Mouse (Mus musculus) MEL (cell line): ENCODE data around the gene Nup155. TPM values are rescaled to one million over a fixed set of nuclear protein-coding genes. Genes with fewer than 3 reads are reported as not detected.

Source experiments
- DNase-seq: peaks from one replicate; pipeline ENCODE4 v3.0.0; 2011; ENCODE audit warnings: low read depth, low spot score
- H3K27ac ChIP-seq: 2 replicates; pipeline ENCODE4 v1.5.1; 2012; ENCODE audit warnings: low read depth, mild to moderate bottlenecking, control low read depth, low read length, moderate library complexity; ENCODE audit not compliant: control insufficient read depth
- H3K27me3 ChIP-seq, 2 experiments: fragments of 150-350 bp in 1 of 2; sonication (generic) in 1 of 2; 2 replicates each; pipeline ENCODE4 v1.6.1; 2012; ENCODE audit warnings: low read length in 2 of 2, mild to moderate bottlenecking in 2 of 2, improper control_type of control experiment in 1 of 2, moderate library complexity in 1 of 2; ENCODE audit not compliant: insufficient read depth in 2 of 2, control insufficient read depth in 1 of 2
- H3K36me3 ChIP-seq, 2 experiments: 2 replicates each; pipeline ENCODE4 v1.6.1; 2012 to 2014; ENCODE audit warnings: low read length in 2 of 2, improper control_type of control experiment in 1 of 2, inconsistent platforms in 1 of 2, mild to moderate bottlenecking in 1 of 2; ENCODE audit not compliant: insufficient read depth in 2 of 2, control insufficient read depth in 1 of 2
- H3K4me1 ChIP-seq, 2 experiments: fragments of 150-350 bp in 1 of 2; sonication (generic) in 1 of 2; 2 replicates each; pipeline ENCODE4 v1.6.1; 2012; ENCODE audit warnings: low read length in 2 of 2, improper control_type of control experiment in 1 of 2, mild to moderate bottlenecking in 1 of 2; ENCODE audit not compliant: insufficient read depth in 2 of 2, control insufficient read depth in 1 of 2
- H3K4me3 ChIP-seq, 2 experiments: fragments of 150-350 bp in 1 of 2; sonication (generic) in 1 of 2; 2 replicates each; pipeline ENCODE4 v1.5.1; 2012; ENCODE audit warnings: low read depth in 2 of 2, low read length in 2 of 2, mild to moderate bottlenecking in 2 of 2, moderate library complexity in 2 of 2, control low read depth in 1 of 2, improper control_type of control experiment in 1 of 2; ENCODE audit not compliant: control insufficient read depth in 1 of 2, insufficient read depth in 1 of 2
- H3K79me2 ChIP-seq: 2 replicates; pipeline ENCODE4 v1.6.1; 2012; ENCODE audit warnings: mild to moderate bottlenecking, low read length, moderate library complexity; ENCODE audit not compliant: control insufficient read depth, poor library complexity, insufficient read depth
- H3K9ac ChIP-seq: 2 replicates; pipeline ENCODE4 v1.6.1; 2012; ENCODE audit warnings: low read depth, mild to moderate bottlenecking, control low read depth, low read length, moderate library complexity; ENCODE audit not compliant: control insufficient read depth, poor library complexity, severe bottlenecking
- H3K9me3 ChIP-seq: fragments of 150-350 bp; sonication (generic); replicated peaks from 2 replicates; pipeline ENCODE4 v1.6.1; 2012; ENCODE audit warnings: mild to moderate bottlenecking, low read length, improper control_type of control experiment, moderate library complexity; ENCODE audit not compliant: insufficient read depth
- BHLHE40 ChIP-seq: IDR thresholded peaks from 2 replicates; pipeline ENCODE4 v1.6.1; 2012; ENCODE audit warnings: low read depth, mild to moderate bottlenecking, inconsistent platforms, low read length, improper control_type of control experiment, borderline replicate concordance
- CHD1 ChIP-seq: IDR thresholded peaks from 2 replicates; pipeline ENCODE4 v1.6.1; 2012; ENCODE audit warnings: low read depth, mild to moderate bottlenecking, inconsistent platforms, low read length, improper control_type of control experiment
- CHD2 ChIP-seq: IDR thresholded peaks from 2 replicates; pipeline ENCODE4 v1.6.1; 2011; ENCODE audit warnings: low read length, improper control_type of control experiment
- CTCF ChIP-seq, 3 experiments: IDR thresholded peaks in 2 of 3; conservative IDR thresholded peaks in 1 of 3; 2 replicates each; pipeline ENCODE4 v1.5.1; 2011 to 2012; ENCODE audit warnings: low read length in 3 of 3, low read depth in 2 of 3, mild to moderate bottlenecking in 2 of 3, improper control_type of control experiment in 1 of 3, inconsistent platforms in 1 of 3, mixed read lengths in 1 of 3, moderate library complexity in 1 of 3; ENCODE audit not compliant: control insufficient read depth in 1 of 3, insufficient read depth in 1 of 3, poor library complexity in 1 of 3, severe bottlenecking in 1 of 3
- E2F4 ChIP-seq: IDR thresholded peaks from 2 replicates; pipeline ENCODE4 v1.6.1; 2011; ENCODE audit warnings: low read depth, low read length, improper control_type of control experiment, borderline replicate concordance
- ELF1 ChIP-seq: IDR thresholded peaks from 2 replicates; pipeline ENCODE4 v1.6.1; 2014; ENCODE audit warnings: low read depth, mild to moderate bottlenecking, inconsistent platforms, low read length, improper control_type of control experiment, moderate library complexity
- EP300 ChIP-seq, 2 experiments: IDR thresholded peaks; 2 replicates each; pipeline ENCODE4 v1.6.1; 2011; ENCODE audit warnings: improper control_type of control experiment in 2 of 2, low read length in 2 of 2, low read depth in 1 of 2, mild to moderate bottlenecking in 1 of 2
- ETS1 ChIP-seq: IDR thresholded peaks from 2 replicates; pipeline ENCODE4 v1.6.1; 2012; ENCODE audit warnings: low read depth, mild to moderate bottlenecking, inconsistent platforms, low read length, improper control_type of control experiment, moderate library complexity
- GABPA ChIP-seq: IDR thresholded peaks from 2 replicates; pipeline ENCODE4 v1.6.1; 2012; ENCODE audit warnings: low read depth, mild to moderate bottlenecking, inconsistent platforms, low read length, improper control_type of control experiment, moderate library complexity
- HCFC1 ChIP-seq: IDR thresholded peaks from 2 replicates; pipeline ENCODE4 v1.6.1; 2012; ENCODE audit warnings: low read depth, mild to moderate bottlenecking, inconsistent platforms, low read length, improper control_type of control experiment, moderate library complexity
- KAT2A ChIP-seq: conservative IDR thresholded peaks from 2 replicates; pipeline ENCODE4 v1.6.1; 2012; ENCODE audit warnings: low read depth, low read length, improper control_type of control experiment, inconsistent platforms
- MAX ChIP-seq: IDR thresholded peaks from 2 replicates; pipeline ENCODE4 v1.6.1; 2011; ENCODE audit warnings: low read length, improper control_type of control experiment
- MAZ ChIP-seq: IDR thresholded peaks from 2 replicates; pipeline ENCODE4 v1.6.1; 2012; ENCODE audit warnings: low read depth, mild to moderate bottlenecking, inconsistent platforms, low read length, improper control_type of control experiment
- MEF2A ChIP-seq: IDR thresholded peaks from 2 replicates; pipeline ENCODE4 v1.6.1; 2014; ENCODE audit warnings: low read depth, mild to moderate bottlenecking, inconsistent platforms, low read length, improper control_type of control experiment; ENCODE audit not compliant: poor library complexity, insufficient replicate concordance, severe bottlenecking; ENCODE audit errors: extremely low read depth
- MXI1 ChIP-seq: IDR thresholded peaks from 2 replicates; pipeline ENCODE4 v1.6.1; 2011; ENCODE audit warnings: mild to moderate bottlenecking, low read depth, low read length, improper control_type of control experiment
- MYB ChIP-seq: IDR thresholded peaks from 2 replicates; pipeline ENCODE4 v1.6.1; 2011; ENCODE audit warnings: mild to moderate bottlenecking, low read depth, low read length, improper control_type of control experiment
- MYC ChIP-seq: IDR thresholded peaks from 2 replicates; pipeline ENCODE4 v1.6.1; 2011; ENCODE audit warnings: low read depth, mild to moderate bottlenecking, low read length, improper control_type of control experiment, moderate library complexity
- NELFE ChIP-seq: IDR thresholded peaks from 2 replicates; pipeline ENCODE4 v1.6.1; 2011; ENCODE audit warnings: low read depth, low read length, improper control_type of control experiment
- NRF1 ChIP-seq: IDR thresholded peaks from 2 replicates; pipeline ENCODE4 v1.6.1; 2014; ENCODE audit warnings: low read depth, mild to moderate bottlenecking, inconsistent platforms, low read length, improper control_type of control experiment, moderate library complexity; ENCODE audit not compliant: poor library complexity, insufficient read depth, severe bottlenecking
- POLR2A ChIP-seq, 2 experiments: IDR thresholded peaks; 2 replicates each; pipeline ENCODE4 v1.6.1; 2011 to 2012; ENCODE audit warnings: low read length in 2 of 2, mild to moderate bottlenecking in 2 of 2, control low read depth in 1 of 2, improper control_type of control experiment in 1 of 2, low read depth in 1 of 2, moderate library complexity in 1 of 2; ENCODE audit not compliant: control insufficient read depth in 1 of 2, insufficient read depth in 1 of 2, poor library complexity in 1 of 2
- POLR2AphosphoS2 ChIP-seq: IDR thresholded peaks from 2 replicates; pipeline ENCODE4 v1.6.1; 2011; ENCODE audit warnings: low read length, improper control_type of control experiment
- POLR2AphosphoS5 ChIP-seq: IDR thresholded peaks from 2 replicates; pipeline ENCODE4 v1.6.1; 2012; ENCODE audit warnings: low read depth, borderline replicate concordance, mild to moderate bottlenecking, inconsistent platforms, low read length, moderate library complexity, mixed read lengths
- RAD21 ChIP-seq: IDR thresholded peaks from 2 replicates; pipeline ENCODE4 v1.6.1; 2011; ENCODE audit warnings: mild to moderate bottlenecking, low read depth, low read length, improper control_type of control experiment
- RCOR1 ChIP-seq: IDR thresholded peaks from 2 replicates; pipeline ENCODE4 v1.6.1; 2012; ENCODE audit warnings: low read depth, mild to moderate bottlenecking, inconsistent platforms, low read length, improper control_type of control experiment
- SIN3A ChIP-seq: IDR thresholded peaks from 2 replicates; pipeline ENCODE4 v1.6.1; 2012; ENCODE audit warnings: low read length, improper control_type of control experiment, inconsistent platforms
- SMC3 ChIP-seq: IDR thresholded peaks from 2 replicates; pipeline ENCODE4 v1.6.1; 2011; ENCODE audit warnings: low read depth, low read length, improper control_type of control experiment
- TAL1 ChIP-seq: IDR thresholded peaks from 2 replicates; pipeline ENCODE4 v1.6.1; 2012; ENCODE audit warnings: mild to moderate bottlenecking, inconsistent platforms, low read length, moderate library complexity, mixed read lengths
- TBP ChIP-seq: IDR thresholded peaks from 2 replicates; pipeline ENCODE4 v1.8.0; 2011; ENCODE audit warnings: low read depth, low read length, improper control_type of control experiment
- TCF12 ChIP-seq: IDR thresholded peaks from 2 replicates; pipeline ENCODE4 v1.6.1; 2014; ENCODE audit warnings: low read depth, mild to moderate bottlenecking, inconsistent platforms, low read length, improper control_type of control experiment, moderate library complexity
- UBTF ChIP-seq: IDR thresholded peaks from 2 replicates; pipeline ENCODE4 v1.6.1; 2012; ENCODE audit warnings: low read depth, mild to moderate bottlenecking, inconsistent platforms, low read length, improper control_type of control experiment, moderate library complexity, borderline replicate concordance; ENCODE audit not compliant: insufficient read depth
- USF1 ChIP-seq: IDR thresholded peaks from 2 replicates; pipeline ENCODE4 v1.6.1; 2014; ENCODE audit warnings: low read depth, mild to moderate bottlenecking, inconsistent platforms, low read length, improper control_type of control experiment, moderate library complexity
- USF2 ChIP-seq, 2 experiments: IDR thresholded peaks; 2 replicates each; pipeline ENCODE4 v1.6.1; 2011 to 2012; ENCODE audit warnings: improper control_type of control experiment in 2 of 2, low read length in 2 of 2, borderline replicate concordance in 1 of 2, inconsistent platforms in 1 of 2, low read depth in 1 of 2, mild to moderate bottlenecking in 1 of 2; ENCODE audit not compliant: insufficient read depth in 1 of 2
- ZC3H11A ChIP-seq: IDR thresholded peaks from 2 replicates; pipeline ENCODE4 v1.6.1; 2012; ENCODE audit warnings: low read depth, mild to moderate bottlenecking, inconsistent platforms, low read length, improper control_type of control experiment
- ZKSCAN1 ChIP-seq: IDR thresholded peaks from 2 replicates; pipeline ENCODE4 v1.6.1; 2012; ENCODE audit warnings: low read depth, mild to moderate bottlenecking, inconsistent platforms, low read length, improper control_type of control experiment, moderate library complexity
- ZMIZ1 ChIP-seq: IDR thresholded peaks from 2 replicates; pipeline ENCODE4 v1.6.1; 2012; ENCODE audit warnings: low read depth, mild to moderate bottlenecking, inconsistent platforms, low read length, improper control_type of control experiment, moderate library complexity
- ZNF384 ChIP-seq: IDR thresholded peaks from 2 replicates; pipeline ENCODE4 v1.6.1; 2012; ENCODE audit warnings: low read depth, mild to moderate bottlenecking, inconsistent platforms, low read length, improper control_type of control experiment
- polyA plus RNA-seq, 2 experiments: library from polyadenylated mRNA; stranded (reverse) in 1 of 2; unstranded in 1 of 2; fragments of >175 nt in 1 of 2; fragments of >200 nt in 1 of 2; gene quantifications; 2 replicates each; pipeline versions ENCODE4 v1.2.1 to v1.2.4; 2012; ENCODE audit warnings: low replicate concordance in 2 of 2, low read depth in 1 of 2; ENCODE audit not compliant: insufficient read length in 2 of 2, insufficient read depth in 1 of 2, missing spikeins in 1 of 2
- total RNA-seq: library from RNA; depleted of rRNA; stranded (reverse); fragments of 300-350 nt; gene quantifications from 2 replicates; pipeline ENCODE4 v1.2.3, GENCODE M21; 2012

Nup155 gene
- total and polyA plus RNA-seq, 3 experiments = 82.7 to 135 (median 85.0) TPM

DNA sequence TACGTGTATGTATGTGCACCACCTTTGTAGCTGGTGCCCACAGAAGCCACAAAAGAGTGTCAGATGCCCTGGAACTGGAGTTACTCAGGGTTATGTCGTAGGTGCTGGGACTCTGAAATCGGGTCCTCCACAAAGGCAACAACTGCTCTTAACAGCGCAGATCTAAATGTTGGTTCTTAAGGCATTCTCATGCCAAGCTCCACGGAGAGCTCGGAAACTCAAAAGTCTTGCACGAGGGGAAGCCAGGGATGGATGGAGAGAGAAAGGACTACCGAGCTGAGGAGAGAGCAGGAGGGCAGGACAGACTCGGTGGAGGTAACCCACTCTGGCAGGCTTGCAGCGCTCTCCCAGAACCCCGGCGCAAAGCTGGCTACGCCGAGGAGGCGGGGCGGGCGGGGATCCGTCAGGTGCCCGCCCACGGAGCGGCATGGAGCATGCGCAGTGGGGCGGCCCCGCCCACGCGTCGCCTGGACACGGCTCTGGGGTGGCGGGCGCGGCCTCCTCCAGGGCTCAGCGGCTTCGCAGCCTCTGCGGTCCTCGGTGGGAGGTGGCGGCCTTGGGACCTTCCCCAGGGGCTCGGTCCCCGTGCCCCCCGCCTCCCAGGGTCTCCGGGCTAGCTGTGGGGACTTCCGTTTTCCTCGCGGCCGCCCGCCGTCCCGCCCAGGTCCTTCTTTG is 59.7 kb downstream of the Nup155 start, which contains the start of gene Cplane1:
Cplane1 (plus strand) TSS at position 516 of the 675 bp plus-strand sequence.
- DNase-seq = peak; percentile 98
- H3K4me3 ChIP-seq = peak within 1 kb of the TSS; percentile 71 to 98
- peaks cover 0 to 2% of the 10 kb centered on the region in 2 experiments; a peak in 3 of 4 replicates for H3K36me3 ChIP-seq
- H3K27ac ChIP-seq = peak within 1 kb of the TSS; percentile 40
- H3K9ac ChIP-seq = peak within 1 kb of the TSS; percentile 77
- H3K27me3 ChIP-seq = no peaks in the 10 kb centered on the region
- no peaks in the 10 kb centered on the region for H3K9me3 ChIP-seq
- peaks cover 0 to 6% of the 10 kb centered on the region in 2 experiments; a peak in 2 of 4 replicates for H3K4me1 ChIP-seq
- H3K79me2 ChIP-seq = peaks cover 2% of the 10 kb centered on the region; the same call in 1 of the 2 replicates
- peak; percentile 91 to 97 for TF ChIP-seq POLR2A (IDR thresholded peaks at IDR 0.05; ENCODE audit: control insufficient read depth in 1 of 2, insufficient read depth in 1 of 2, low read depth in 1 of 2, low read length in 2 of 2, poor library complexity in 1 of 2)
- no peak for TF ChIP-seq RCOR1
- no peak for TF ChIP-seq ETS1
- 0 out of 2 replicates have a peak, but pooled peaks have one; percentile 4 for TF ChIP-seq MEF2A
- TF ChIP-seq USF2 (IDR thresholded peaks at IDR 0.05; ENCODE audit: borderline replicate concordance in 1 of 2, insufficient read depth in 1 of 2, low read depth in 1 of 2, low read length in 2 of 2) = no peak
- TF ChIP-seq MXI1 = peak; percentile 69
- TF ChIP-seq CTCF (IDR thresholded peaks at IDR 0.05 in 2 of 3, conservative IDR thresholded peaks at IDR 0.05 in 1 of 3; ENCODE audit: control insufficient read depth in 1 of 3, insufficient read depth in 1 of 3, low read depth in 2 of 3, low read length in 3 of 3, poor library complexity in 1 of 3, severe bottlenecking in 1 of 3) = 0 out of 6 replicates have a peak, but pooled peaks of 1 of the 3 experiments have one; percentile 11
- TF ChIP-seq KAT2A = no peak
- no peak for TF ChIP-seq EP300 (IDR thresholded peaks at IDR 0.05; ENCODE audit: low read depth in 1 of 2, low read length in 2 of 2)
- peak; percentile 97 for TF ChIP-seq NRF1
- TF ChIP-seq SMC3 = no peak
- peak; percentile 66 for TF ChIP-seq TCF12
- no peak for TF ChIP-seq ZKSCAN1
- TF ChIP-seq POLR2AphosphoS5 = no peak
- no peak for TF ChIP-seq MYB
- TF ChIP-seq NELFE = peak; percentile 88
- peak; percentile 86 for TF ChIP-seq USF1
- peak; percentile 60 for TF ChIP-seq ZMIZ1
- TF ChIP-seq TBP = peak; percentile 61; the same call in 1 of the 2 replicates
- no peak for TF ChIP-seq E2F4
- peak; percentile 59; the same call in 1 of the 2 replicates for TF ChIP-seq SIN3A
- TF ChIP-seq MAX = peak; percentile 18; the same call in 1 of the 2 replicates
- no peak for TF ChIP-seq ZC3H11A
- no peak for TF ChIP-seq TAL1
- no peak for TF ChIP-seq BHLHE40
- TF ChIP-seq ZNF384 = no peak
- TF ChIP-seq RAD21 = no peak
- no peak for TF ChIP-seq MAZ
- peak; percentile 86 for TF ChIP-seq CHD1
- TF ChIP-seq GABPA = no peak
- peak; percentile 87; the same call in 1 of the 2 replicates for TF ChIP-seq POLR2AphosphoS2
- TF ChIP-seq MYC = no peak
- TF ChIP-seq UBTF = no peak
- no peak for TF ChIP-seq CHD2
- TF ChIP-seq HCFC1 = peak; percentile 69
- peak; percentile 53; the same call in 1 of the 2 replicates for TF ChIP-seq ELF1
